Mouse (Mus musculus): Measurements from ENCODE around the gene Bcl6.
A peak's percentile ranks its signal among the peaks of the same experiment; 100 is the strongest.

Gene Bcl6

DNA sequence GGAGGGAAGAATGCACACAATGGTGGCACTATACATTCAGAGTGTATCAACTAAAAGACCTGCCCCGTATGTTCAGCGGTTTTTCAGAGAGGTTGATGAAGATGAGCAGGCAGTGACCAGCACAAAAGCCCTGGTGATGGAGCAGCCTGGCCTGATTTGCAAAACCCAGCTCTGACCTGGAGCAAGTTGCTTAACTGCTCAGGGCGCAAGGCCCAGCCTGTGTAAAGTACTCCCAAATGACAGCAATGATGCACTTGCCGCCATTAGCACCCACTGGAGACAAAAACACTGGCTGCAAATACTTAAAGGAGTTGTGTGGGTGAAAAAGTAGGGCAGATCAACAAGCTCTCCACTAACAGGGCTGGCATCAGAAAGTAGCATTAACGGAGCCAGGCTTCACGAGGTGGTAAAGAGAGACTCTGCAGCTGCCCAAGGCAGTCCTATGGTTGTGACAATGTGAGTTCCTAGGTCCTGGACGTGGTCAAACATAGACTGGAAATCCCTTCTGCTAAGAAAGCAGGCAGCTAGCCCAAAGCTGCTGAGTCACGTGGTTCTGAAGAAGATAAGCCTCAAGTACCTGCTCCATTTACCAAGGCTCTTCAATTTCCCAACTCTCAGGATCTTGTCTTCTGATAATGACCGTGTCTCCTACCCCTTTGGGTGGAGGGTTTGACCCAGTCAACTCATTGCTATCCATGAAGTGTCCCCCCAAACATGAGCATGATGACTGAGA lies 14.9 kb downstream of the Bcl6 start:
- no peak for DNase-seq (ENCODE audit: low spot score in 2 of 2)

DNA sequence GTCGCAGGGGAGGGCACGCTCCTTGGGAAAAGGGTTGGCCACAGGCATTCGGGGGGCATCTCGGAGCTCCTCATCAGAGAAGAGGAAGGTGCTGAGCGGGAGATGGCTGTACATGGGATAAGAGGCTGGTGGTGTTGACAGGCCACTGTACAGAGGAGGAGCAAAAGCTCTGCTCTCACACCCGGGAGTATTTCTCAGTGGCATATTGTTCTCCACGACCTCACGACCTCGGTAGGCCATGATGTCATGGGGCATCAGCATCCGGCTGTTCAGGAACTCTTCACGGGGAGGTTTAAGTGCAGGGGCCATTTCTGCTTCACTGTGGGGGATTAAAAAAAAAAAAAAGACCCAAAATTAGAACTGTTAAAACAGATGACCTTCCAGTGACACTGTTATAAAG lies 15.8 kb downstream of the Bcl6 start:
- DNase-seq (ENCODE audit: low spot score in 2 of 2): no peak

DNA sequence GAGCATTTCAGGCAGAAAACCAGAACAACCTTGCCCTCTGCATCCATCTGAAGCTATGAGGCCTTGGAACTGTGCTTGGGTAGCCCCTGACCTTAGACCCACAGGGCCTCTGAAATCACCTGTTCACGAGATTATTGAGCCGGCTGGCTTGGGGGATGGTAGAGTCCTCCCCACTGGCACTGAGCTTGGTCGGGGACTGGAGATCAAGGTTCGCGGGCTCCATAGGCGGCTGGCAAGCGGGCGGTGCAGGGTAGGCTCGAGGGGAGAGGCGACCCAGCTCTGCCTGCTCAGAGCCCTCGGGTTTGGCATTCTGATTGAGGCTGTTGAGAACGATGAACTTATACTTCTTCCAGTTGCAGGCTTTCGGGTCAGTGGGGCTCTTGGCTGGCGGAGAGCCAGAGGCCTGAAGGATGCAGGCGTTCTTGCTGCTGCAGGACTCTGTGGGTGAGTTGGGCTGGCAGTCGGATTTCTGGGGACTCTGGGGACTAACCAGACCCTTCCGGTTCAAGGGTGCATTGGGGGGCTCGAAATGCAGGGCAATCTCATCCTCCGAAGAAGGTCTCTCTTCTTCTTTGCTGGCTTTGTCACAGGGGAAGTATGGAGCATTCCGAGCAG lies 16.4 kb downstream of the Bcl6 start:
- no peak for DNase-seq (ENCODE audit: low spot score in 2 of 2)

DNA sequence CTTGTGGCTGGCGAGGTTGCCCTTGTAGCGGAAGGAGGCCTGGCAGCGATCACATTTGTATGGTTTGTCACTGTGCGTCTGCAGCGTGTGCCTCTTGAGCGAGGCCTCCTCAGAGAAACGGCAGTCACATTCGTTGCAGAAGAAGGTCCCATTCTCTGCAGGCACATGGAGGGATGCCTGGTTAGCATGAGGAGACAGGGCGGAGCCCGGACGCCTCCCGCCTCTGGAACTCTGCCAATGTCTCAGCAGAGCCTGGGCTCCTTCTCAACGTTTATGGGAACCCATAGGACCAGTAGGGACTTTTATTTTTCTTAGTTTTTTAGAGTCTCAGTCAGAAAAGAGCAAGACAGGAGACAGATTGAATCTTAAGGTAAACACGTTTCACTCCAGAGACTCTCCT lies 18.7 kb downstream of the Bcl6 start:
- no peak for DNase-seq (ENCODE audit: low spot score in 2 of 2)

DNA sequence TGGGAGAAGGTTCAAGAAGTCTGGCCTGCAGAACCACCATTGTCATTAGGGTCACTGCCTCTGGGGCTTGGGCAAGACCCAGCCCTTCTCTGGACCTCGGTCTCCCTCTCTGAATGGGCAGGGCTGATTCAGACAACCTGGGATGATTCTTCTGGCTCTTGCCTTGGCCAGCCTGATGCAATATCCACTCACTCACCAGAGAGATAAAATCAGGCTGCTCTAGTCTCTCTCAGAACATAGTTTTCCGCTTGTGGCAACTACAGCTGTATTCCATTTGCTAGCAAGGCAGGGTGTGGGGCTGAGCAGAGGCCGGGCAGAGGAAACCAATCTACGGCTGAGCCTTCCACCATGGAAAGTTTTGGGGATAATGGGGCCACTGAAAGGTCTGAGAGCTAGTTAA lies 19.8 kb downstream of the Bcl6 start:
- no peak for DNase-seq (ENCODE audit: low spot score in 2 of 2)

DNA sequence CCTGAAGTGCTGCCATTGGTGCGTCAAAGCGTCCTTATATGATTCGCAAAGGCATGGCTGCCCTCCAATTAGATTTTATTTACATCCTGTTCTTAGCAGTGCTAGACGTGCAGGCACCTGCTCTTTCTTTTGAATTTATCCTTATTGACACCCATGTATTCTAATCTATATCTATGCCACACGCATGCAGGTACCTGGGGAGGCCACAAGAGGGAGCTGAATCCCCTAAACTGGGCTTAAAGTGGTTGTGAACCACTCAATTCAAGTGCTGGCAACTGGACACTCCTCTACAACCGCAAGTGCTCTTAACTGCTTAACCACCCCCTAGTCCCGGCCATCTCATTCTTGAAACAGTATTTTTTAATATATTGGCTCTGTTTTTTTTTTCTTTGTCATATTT lies 21.4 kb downstream of the Bcl6 start:
- no peak for DNase-seq (ENCODE audit: low spot score in 2 of 2)

DNA sequence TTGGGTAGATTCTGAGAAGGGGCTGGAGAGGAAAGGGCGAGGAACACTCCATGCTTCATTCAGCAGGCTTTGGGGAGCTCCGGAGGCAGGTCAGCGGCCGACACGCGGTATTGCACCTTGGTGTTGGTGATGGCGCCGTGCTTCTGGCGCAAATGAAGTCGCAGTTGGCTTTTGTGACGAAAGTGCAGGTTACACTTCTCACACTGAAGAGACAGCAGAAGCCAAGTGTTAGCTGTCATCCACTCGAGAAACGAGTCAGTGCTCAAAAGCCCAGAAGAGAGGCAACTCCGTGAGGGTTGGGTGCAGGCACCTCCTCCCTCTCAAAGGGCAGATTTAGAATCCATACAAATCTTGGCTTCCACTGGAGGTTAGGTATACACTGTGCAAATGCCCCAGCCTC lies 22.6 kb downstream of the Bcl6 start:
- no peak for DNase-seq (ENCODE audit: low spot score in 2 of 2)

DNA sequence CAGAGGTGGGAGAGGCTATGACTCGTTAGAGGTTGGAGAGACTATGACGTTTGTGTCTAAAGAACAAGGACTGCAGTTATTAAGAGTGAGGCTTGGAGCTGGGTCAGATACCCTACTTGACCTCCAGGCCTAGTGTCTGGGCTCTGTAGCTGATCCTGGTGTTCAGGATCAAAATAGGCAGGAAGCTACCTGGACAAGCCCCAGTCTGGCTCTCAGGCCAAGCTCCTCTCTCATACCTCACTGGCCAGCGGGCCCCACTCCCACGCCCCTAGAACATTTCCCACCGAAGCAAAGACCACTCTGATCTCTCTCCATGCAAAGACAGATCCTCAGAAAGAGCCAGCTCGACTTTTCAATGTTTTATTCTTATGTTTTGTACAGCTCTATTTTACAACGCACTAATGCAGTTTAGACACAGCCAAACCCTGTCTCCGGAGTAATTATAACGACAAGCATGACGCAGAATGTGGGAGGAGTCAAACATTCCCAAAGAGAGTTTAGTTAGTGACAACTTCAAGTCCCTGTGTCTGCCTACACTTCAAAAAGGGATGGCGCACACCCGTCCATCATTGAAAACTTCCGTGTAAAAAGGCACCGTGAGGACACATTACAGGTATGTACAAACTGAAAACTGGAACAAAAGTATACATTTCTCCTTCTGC lies 23.8 kb downstream of the Bcl6 start:
- no peak for DNase-seq (ENCODE audit: low spot score in 2 of 2)

DNA sequence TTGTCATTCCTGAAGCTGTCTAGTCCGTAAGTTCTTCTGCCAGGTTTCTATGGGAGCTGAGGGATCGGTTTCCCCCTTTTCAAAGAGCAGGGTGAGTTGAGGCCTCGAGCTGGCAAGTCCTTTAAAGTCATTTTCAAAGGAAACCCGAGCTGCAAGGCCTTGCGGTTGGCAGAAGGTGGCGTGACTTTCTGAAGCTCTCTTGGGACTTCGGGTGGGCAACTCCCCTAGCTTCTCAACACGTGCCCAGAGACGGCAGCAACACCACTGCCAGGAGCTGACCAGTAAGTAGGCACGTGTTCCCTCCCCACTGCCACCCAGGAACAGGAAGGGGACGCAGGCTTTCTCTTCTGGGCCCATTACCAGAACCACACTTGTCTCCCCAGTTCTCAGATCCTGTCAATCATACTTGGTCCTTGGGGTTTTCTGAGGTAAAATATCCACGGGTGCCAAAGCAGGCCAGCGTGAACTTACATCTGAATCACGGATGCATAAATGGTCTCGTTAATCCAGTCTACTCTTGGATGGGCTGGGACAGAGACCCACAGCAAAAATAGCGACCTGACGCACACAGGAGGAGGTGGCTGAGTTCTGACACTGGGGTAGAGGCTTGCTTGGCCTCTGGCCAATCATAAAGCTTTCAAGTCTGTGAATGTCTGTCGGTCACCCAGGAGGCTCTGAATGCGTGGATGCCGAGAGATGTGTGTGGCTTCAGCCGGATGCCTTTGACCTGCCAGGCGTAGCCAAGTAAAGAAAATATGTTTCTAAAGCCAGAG lies 24.6 kb downstream of the Bcl6 start:
- peak in 1 of 2 experiments; percentile 37 for DNase-seq (ENCODE audit: low spot score in 2 of 2)

DNA sequence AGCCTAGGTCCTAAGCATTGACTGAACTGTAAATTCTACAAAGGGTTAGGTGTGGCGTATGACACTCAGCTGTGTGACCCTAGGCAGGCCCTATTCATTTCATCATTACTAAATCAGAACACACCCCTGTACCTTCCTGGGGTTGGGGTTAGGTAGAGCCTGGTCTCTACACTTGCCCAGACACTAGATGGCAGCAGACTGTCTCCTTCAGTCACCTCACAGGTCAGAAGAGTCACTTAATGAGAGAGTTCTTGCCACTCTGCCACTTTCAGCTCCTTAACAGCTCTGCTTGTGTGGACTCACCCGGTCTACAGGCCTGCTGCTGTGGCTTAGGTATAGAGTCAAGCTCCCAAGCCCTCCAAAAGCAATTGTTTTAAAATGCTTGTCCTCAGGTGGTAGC lies 26.3 kb downstream of the Bcl6 start:
- DNase-seq (ENCODE audit: low spot score in 2 of 2): no peak

DNA sequence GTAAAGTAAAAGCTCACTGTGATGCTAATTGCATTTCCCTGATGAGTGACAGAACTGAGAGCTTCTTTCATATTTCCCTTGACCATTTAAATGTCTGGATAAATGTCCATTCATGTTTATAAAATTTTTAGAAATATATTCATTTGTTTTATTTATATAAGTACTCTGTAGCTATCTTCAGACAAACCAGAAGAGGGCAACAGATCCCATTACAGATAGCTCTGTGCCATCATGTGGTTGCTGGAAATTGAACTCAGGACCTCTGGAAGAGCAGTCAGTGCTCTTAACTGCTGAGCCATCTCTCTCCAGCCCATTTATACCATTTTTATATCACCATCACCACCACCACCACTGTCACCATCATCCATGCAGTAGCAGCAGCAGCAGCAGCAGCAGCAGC lies 29.7 kb downstream of the Bcl6 start:
- DNase-seq (ENCODE audit: low spot score in 2 of 2): no peak

DNA sequence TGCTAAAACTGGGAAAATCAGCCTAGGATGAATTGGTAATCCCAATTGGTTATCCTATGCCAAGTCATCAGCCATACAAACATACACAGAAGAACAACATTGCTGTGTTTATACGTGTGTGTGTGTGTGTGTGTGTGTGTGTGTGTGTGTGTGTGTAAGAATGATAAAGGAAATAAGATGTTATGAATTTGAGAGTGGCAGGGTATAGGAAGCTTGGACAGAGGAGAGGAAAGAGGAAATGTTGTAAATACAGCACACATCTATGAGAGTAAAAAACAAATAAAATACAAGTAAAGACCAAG lies 34.7 kb downstream of the Bcl6 start:
- DNase-seq (ENCODE audit: low spot score in 2 of 2): no peak

DNA sequence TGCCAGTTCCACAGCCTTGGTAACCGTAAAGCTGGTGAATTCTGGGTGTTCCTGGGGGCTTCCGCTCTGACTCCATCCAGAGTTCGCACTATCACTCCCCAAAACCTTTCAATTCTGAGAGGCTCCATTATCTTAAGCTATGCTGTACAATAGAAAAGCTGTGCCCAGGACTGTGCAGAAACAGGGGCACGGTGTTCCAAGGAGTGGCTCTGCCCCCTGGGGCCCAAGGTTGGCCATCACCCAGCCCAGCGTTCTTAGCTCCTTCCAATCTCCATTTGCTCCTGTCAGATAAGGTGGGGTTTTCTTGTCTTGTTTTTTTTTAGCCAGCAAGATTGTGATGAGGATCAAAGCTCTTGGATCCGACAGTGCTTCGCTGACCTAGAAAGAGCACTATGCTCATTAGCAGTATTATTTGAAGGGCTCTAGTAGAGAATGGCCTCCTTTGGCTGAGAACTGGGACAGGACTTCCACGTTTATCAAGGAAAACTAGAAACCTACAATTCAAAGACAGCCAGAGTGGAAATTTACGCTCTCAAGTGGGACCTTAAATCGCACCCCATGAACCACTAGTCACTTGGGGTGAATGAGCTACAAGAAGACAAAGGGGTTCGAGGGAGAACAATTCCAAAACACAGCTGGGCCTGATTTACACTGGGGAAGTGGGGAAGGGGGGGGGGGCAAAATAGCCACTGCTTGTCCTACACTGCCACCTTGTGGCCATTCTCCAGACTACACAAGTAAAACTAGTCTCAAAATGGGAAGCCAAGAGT lies 35.3 kb downstream of the Bcl6 start:
- DNase-seq (ENCODE audit: low spot score in 2 of 2): peak in 1 of 2 experiments; percentile 29

DNA sequence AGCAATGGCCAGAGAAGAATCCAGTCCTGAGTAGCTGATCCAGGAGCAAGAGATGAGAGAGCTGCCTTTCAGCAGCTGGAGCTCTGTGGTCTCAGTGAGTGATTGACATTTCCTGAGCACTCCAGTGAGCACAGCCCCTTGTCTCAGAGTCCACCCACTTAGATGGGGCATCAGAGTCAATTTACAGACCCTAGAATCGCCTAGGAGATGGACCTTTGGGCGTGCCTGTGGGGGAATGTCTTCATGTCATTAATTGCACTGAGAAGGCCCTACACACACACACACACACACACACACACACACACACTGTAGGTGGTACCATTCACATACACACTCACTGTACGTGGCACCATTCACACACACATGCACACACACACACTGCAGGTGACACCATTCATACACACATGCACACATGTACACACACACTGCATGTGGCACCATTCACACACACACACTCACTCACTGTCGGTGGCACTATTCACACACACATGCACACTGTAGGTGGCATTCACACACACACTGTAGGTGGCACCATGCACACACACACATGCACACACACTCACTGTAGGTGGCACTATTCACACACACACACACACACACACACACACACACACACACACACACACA lies 36.4 kb downstream of the Bcl6 start:
- no peak for DNase-seq (ENCODE audit: low spot score in 2 of 2)

DNA sequence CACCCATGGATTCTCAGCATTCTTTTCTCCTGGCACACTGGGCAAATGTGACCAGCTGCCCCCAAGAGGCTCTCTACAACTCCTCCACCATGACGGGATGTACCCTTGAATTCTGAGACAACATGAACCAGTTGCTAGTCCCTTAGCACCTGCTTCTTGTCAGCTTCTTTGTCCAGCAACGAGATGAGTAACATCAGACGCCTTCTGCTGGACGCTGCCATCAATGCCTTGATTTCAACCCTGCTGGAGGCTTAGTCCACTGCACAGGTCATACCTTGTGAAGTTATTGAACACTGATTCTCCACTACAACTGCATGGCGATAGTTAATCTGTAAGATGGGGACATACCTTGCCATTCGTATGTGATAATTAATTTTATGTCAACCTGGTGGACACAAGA lies 41.0 kb downstream of the Bcl6 start:
- no peak for DNase-seq (ENCODE audit: low spot score in 2 of 2)

DNA sequence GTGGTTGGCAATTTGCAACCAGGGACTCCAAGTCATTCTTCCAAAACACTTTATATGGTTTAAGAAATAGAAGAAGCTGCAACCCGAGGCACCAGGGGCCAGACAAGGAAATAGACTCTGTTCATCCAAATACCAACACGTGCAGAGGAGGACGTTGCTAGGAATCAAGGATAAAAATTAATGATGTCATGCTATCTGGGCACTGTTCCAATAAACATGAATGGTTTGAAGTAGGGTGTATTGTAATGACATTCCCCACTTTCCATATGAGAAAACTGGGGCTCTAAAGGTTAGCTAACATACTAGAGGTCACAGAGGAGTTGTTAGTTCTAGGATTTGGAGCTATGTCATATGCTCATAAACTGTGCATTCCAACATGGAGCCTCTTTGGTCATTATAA lies 43.9 kb downstream of the Bcl6 start:
- no peak for DNase-seq (ENCODE audit: low spot score in 2 of 2)

DNA sequence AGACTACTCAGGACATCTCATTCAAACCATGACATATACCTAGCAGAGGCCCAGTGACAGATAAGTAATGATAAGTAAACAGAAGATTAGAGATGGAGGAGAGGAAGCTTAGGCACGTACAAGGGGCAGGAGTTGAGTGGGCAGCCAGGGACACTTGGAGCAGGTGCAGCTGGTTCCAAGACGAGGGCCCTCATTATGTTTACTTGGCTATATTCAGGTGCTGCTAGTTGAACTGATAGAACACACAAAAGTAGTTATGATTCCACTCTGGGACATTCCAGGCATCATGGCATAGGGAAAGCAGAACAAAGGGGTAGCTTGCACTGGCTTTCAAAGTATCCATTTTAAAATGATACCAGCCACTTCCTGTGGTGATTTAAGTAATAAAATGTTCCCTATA lies 54.3 kb downstream of the Bcl6 start:
- DNase-seq (ENCODE audit: low spot score in 2 of 2): no peak

DNA sequence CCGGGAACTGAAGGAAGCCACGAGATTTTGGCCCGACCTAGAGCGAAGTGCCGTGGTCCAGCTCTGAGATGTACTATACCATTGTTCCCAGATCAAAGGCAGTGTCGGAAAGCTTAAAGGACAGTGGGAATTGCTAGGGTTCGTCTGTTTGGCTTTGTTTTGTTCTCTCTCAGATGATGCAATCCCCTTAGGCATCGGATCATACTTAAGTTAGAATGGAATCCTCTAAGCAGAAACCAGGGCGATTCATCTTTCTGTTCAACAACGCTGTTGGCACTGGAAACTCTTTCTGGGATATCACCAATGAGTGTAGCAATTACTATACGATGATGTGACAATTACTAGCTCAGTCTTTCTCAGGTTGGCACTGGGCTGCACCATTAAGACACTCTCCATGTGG lies 56.4 kb downstream of the Bcl6 start, which contains the start of gene Rtp2:
Gene Rtp2, minus strand, starts transcription at position 101 of the 400 bp plus-strand sequence.
- DNase-seq (ENCODE audit: low spot score in 2 of 2): no peak

DNA sequence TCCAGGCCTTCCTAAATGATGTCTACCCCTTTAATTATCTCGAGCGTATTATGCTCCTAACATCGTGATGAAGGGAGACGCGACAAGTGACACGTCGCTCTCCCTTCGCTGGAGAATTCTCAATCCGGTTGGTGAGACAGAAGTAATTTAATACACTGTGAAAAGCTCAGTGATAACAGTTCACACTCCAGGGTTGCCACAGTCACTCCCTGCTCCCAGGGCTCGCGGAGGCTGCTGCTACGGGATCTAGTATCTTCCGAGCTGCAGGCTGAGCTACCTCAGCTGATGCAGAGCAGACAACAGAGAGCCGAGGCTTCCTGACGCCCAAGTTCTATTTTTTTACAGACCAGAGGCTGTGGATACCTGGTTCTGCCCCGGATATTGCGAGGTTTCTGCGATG lies 57.4 kb downstream of the Bcl6 start:
- DNase-seq (ENCODE audit: low spot score in 2 of 2): no peak

DNA sequence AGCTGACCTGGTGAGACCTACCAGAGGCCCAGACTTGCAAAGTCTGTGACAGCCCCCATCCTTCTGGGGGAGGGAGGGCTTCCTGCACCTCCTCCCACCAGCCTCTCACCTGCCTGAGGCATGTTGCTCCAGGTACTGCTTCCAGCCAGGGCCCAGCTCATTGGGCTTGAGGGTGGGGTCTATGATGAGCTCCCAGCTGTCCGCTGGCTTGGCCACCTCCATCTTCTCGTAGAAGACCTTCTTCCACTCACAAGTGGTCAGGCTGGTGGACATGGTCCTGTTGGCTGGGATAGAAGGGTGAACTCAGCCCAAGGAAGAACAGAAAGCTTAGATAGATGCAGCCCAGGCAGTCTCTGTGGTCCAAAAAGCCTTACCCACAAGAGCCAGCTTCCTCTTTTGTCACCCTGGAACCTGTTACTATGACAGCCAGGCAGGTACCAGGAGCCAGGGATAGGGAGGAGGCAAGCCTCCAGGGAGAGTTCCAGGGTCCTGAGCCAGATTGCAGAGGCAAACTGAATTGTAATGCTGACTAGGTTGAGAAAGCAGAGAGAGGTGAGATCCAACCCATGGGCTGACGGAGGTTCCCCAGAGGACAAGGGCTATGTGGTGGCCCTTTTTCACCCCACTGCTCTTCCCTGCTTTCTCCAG lies 58.1 kb downstream of the Bcl6 start:
- no peak for DNase-seq (ENCODE audit: low spot score in 2 of 2)

Measured in urinary bladder, postnatal 36 days (tissue).